Mouse (Mus musculus) myocyte (in vitro differentiated cells): ENCODE measurements around the gene Mfap3l. TPM values are rescaled to one million over a fixed set of nuclear protein-coding genes. Genes with fewer than 3 reads are reported as not detected.

Experiments
- H3K27me3 ChIP-seq: one replicate; pipeline ENCODE4 v1.6.1; 2011; ENCODE audit not compliant: control insufficient read depth, insufficient read depth, insufficient read length
- H3K36me3 ChIP-seq: one replicate; pipeline ENCODE4 v1.6.1; 2011; ENCODE audit not compliant: control insufficient read depth, insufficient read depth
- H3K4me2 ChIP-seq: one replicate; pipeline ENCODE4 v1.6.1; 2011; ENCODE audit warnings: low read depth, control low read depth
- H3K4me3 ChIP-seq: one replicate; pipeline ENCODE4 v1.5.1; 2011; ENCODE audit warnings: mild to moderate bottlenecking, control low read depth, moderate library complexity
- H3K79me2 ChIP-seq: one replicate; pipeline ENCODE4 v1.6.1; 2011; ENCODE audit not compliant: control insufficient read depth, insufficient read depth
- H3ac ChIP-seq: one replicate; pipeline ENCODE4 v1.6.1; 2011; ENCODE audit not compliant: control insufficient read depth, insufficient read length
- CEBPB ChIP-seq: IDR thresholded peaks from 2 replicates; pipeline ENCODE4 v1.6.1; 2011; ENCODE audit warnings: mild to moderate bottlenecking, moderate library complexity; ENCODE audit not compliant: poor library complexity, insufficient read depth, severe bottlenecking
- E2F4 ChIP-seq: IDR thresholded peaks from one replicate; pipeline ENCODE4 v1.6.1; 2011; ENCODE audit warnings: mild to moderate bottlenecking, control low read depth, moderate library complexity; ENCODE audit not compliant: insufficient read depth
- MAX ChIP-seq: IDR thresholded peaks from one replicate; pipeline ENCODE4 v1.6.1; 2011; ENCODE audit warnings: low read depth, mild to moderate bottlenecking, control low read depth
- MYOD1 ChIP-seq, 3 experiments: IDR thresholded peaks; one replicate each; pipeline ENCODE4 v1.6.1; 2011; ENCODE audit warnings: control low read depth in 2 of 3, low read depth in 2 of 3, mild to moderate bottlenecking in 2 of 3, moderate library complexity in 1 of 3; ENCODE audit not compliant: insufficient read length in 2 of 3, control insufficient read depth in 1 of 3
- MYOG ChIP-seq, 3 experiments: IDR thresholded peaks; one replicate each; pipeline ENCODE4 v1.6.1; 2011; ENCODE audit warnings: control low read depth in 2 of 3, low read depth in 2 of 3, mild to moderate bottlenecking in 2 of 3; ENCODE audit not compliant: insufficient read length in 2 of 3, control insufficient read depth in 1 of 3, insufficient read depth in 1 of 3
- POLR2A ChIP-seq: IDR thresholded peaks from one replicate; pipeline ENCODE4 v1.6.1; 2011; ENCODE audit warnings: low read depth, mild to moderate bottlenecking, control low read depth, moderate library complexity; ENCODE audit not compliant: insufficient read length
- POLR2AphosphoS2 ChIP-seq: IDR thresholded peaks from one replicate; pipeline ENCODE4 v1.6.1; 2011; ENCODE audit warnings: low read depth, control low read depth; ENCODE audit not compliant: insufficient read length
- REST ChIP-seq: IDR thresholded peaks from one replicate; pipeline ENCODE4 v1.6.1; 2011; ENCODE audit warnings: mild to moderate bottlenecking, control low read depth, moderate library complexity; ENCODE audit not compliant: insufficient read depth, insufficient read length
- SRF ChIP-seq: IDR thresholded peaks from one replicate; pipeline ENCODE4 v1.6.1; 2011; ENCODE audit warnings: low read depth; ENCODE audit not compliant: control insufficient read depth, insufficient read length
- TCF12 ChIP-seq: IDR thresholded peaks from one replicate; pipeline ENCODE4 v1.6.1; 2011; ENCODE audit warnings: mild to moderate bottlenecking, control low read depth; ENCODE audit not compliant: poor library complexity, insufficient read depth, severe bottlenecking
- TCF3 ChIP-seq: IDR thresholded peaks from one replicate; pipeline ENCODE4 v1.6.1; 2011; ENCODE audit warnings: low read depth, control low read depth; ENCODE audit not compliant: insufficient read length
- USF1 ChIP-seq: IDR thresholded peaks from one replicate; pipeline ENCODE4 v1.6.1; 2011; ENCODE audit warnings: low read depth, mild to moderate bottlenecking, control low read depth, moderate library complexity
- polyA plus RNA-seq: library from polyadenylated mRNA; unstranded; fragments of >200 nt; fragmentation: generic; extraction: Trizol; gene quantifications from one replicate; pipeline ENCODE4 v1.2.1, GENCODE M21; 2012; ENCODE audit warnings: missing spikeins

Mfap3l gene
- polyA plus RNA-seq, 1 experiment = 12.9 TPM

- Histone ChIP-seq H3K36me3 (peaks cover 11% of the 10 kb centered on the region), H3K79me2 (no peaks in the 10 kb centered on the region), H3K27me3 (no peaks in the 10 kb centered on the region), H3ac (no peak overlapping the region), H3K4me2 (no peak overlapping the region), H3K4me3 (no peak overlapping the region)
- TF ChIP-seq MYOG (IDR thresholded peaks at IDR 0.05; ENCODE audit: control insufficient read depth in 1 of 3, insufficient read depth in 1 of 3, insufficient read length in 2 of 3, low read depth in 2 of 3) (peak; percentile 15 to 57 (median 25)), MYOD1 (IDR thresholded peaks at IDR 0.05; ENCODE audit: control insufficient read depth in 1 of 3, insufficient read length in 2 of 3, low read depth in 2 of 3) (peak in 2 of 3 experiments; percentile 43 to 57), POLR2A (no peak), E2F4 (no peak), TCF12 (no peak), POLR2AphosphoS2 (peak; percentile 16)
These were observed 46.0 kb downstream of the Mfap3l start for GRCm38 (mm10) chr8:60678590-60678989.

- no peaks in the 10 kb centered on the region for H3K27me3 ChIP-seq
- H3K4me2 ChIP-seq = no peak overlapping the region
- no peak overlapping the region for H3K4me3 ChIP-seq
- no peak overlapping the region for H3ac ChIP-seq
- TF ChIP-seq MYOD1 (IDR thresholded peaks at IDR 0.05; ENCODE audit: control insufficient read depth in 1 of 3, insufficient read length in 2 of 3, low read depth in 2 of 3) = no peak
- TF ChIP-seq POLR2A = no peak
- TF ChIP-seq REST = no peak
- TF ChIP-seq MYOG (IDR thresholded peaks at IDR 0.05; ENCODE audit: control insufficient read depth in 1 of 3, insufficient read depth in 1 of 3, insufficient read length in 2 of 3, low read depth in 2 of 3) = no peak
- no peak for TF ChIP-seq USF1
- TF ChIP-seq CEBPB = no peak
- no peaks in the 10 kb centered on the region for H3K79me2 ChIP-seq
- H3K36me3 ChIP-seq = no peaks in the 10 kb centered on the region
These were observed 49.2 kb downstream of the Mfap3l start for GRCm38 (mm10) chr8:60681811-60682210.

GRCm38 (mm10) chr8:60682340-60682739 is 49.7 kb downstream of the Mfap3l start:
- Histone ChIP-seq H3K79me2 (no peaks in the 10 kb centered on the region), H3ac (no peak overlapping the region), H3K27me3 (no peaks in the 10 kb centered on the region), H3K4me2 (no peak overlapping the region), H3K36me3 (no peaks in the 10 kb centered on the region), H3K4me3 (no peak overlapping the region)
- TF ChIP-seq TCF12 (no peak), CEBPB (no peak), USF1 (no peak), REST (no peak), MYOD1 (IDR thresholded peaks at IDR 0.05; ENCODE audit: control insufficient read depth in 1 of 3, insufficient read length in 2 of 3, low read depth in 2 of 3) (no peak), E2F4 (no peak), POLR2A (no peak), SRF (no peak), MAX (no peak), MYOG (IDR thresholded peaks at IDR 0.05; ENCODE audit: control insufficient read depth in 1 of 3, insufficient read depth in 1 of 3, insufficient read length in 2 of 3, low read depth in 2 of 3) (no peak), TCF3 (no peak), POLR2AphosphoS2 (no peak)

GRCm38 (mm10) chr8:60711516-60712086 is 79.0 kb downstream of the Mfap3l start:
- Histone ChIP-seq H3K4me3 (no peak overlapping the region), H3K36me3 (no peaks in the 10 kb centered on the region)
- no peak for TF ChIP-seq TCF3
- TF ChIP-seq POLR2AphosphoS2 = no peak
- no peak for TF ChIP-seq TCF12
- no peak for TF ChIP-seq MYOD1 (IDR thresholded peaks at IDR 0.05; ENCODE audit: control insufficient read depth in 1 of 3, insufficient read length in 2 of 3, low read depth in 2 of 3)
- TF ChIP-seq POLR2A = no peak
- TF ChIP-seq REST = no peak
- no peak for TF ChIP-seq CEBPB
- no peak for TF ChIP-seq USF1
- TF ChIP-seq SRF = no peak
- no peak for TF ChIP-seq E2F4
- TF ChIP-seq MYOG (IDR thresholded peaks at IDR 0.05; ENCODE audit: control insufficient read depth in 1 of 3, insufficient read depth in 1 of 3, insufficient read length in 2 of 3, low read depth in 2 of 3) = no peak
- TF ChIP-seq MAX = no peak

GRCm38 (mm10) chr8:60714724-60715123 is 82.1 kb downstream of the Mfap3l start:
- no peak overlapping the region for H3ac ChIP-seq
- H3K79me2 ChIP-seq = no peaks in the 10 kb centered on the region
- H3K4me3 ChIP-seq = no peak overlapping the region
- no peak overlapping the region for H3K4me2 ChIP-seq
- TF ChIP-seq SRF = no peak
- no peak for TF ChIP-seq POLR2A
- TF ChIP-seq E2F4 = no peak
- TF ChIP-seq MAX = no peak
- TF ChIP-seq MYOD1 (IDR thresholded peaks at IDR 0.05; ENCODE audit: control insufficient read depth in 1 of 3, insufficient read length in 2 of 3, low read depth in 2 of 3) = no peak
- no peak for TF ChIP-seq TCF3
- no peak for TF ChIP-seq REST
- TF ChIP-seq CEBPB = no peak
- no peak for TF ChIP-seq MYOG (IDR thresholded peaks at IDR 0.05; ENCODE audit: control insufficient read depth in 1 of 3, insufficient read depth in 1 of 3, insufficient read length in 2 of 3, low read depth in 2 of 3)
- TF ChIP-seq USF1 = no peak
- no peaks in the 10 kb centered on the region for H3K27me3 ChIP-seq
- no peaks in the 10 kb centered on the region for H3K36me3 ChIP-seq

More at GRCm38 (mm10) chr8:60711516-60712086, 79.0 kb downstream of the Mfap3l start:
- no peaks in the 10 kb centered on the region for H3K27me3 ChIP-seq
- no peak overlapping the region for H3K4me2 ChIP-seq
- H3K79me2 ChIP-seq = no peaks in the 10 kb centered on the region
- no peak overlapping the region for H3ac ChIP-seq
